14 mouse cellular contexts compared by ENCODE assay signal in genomic region chr19:44458696-44459095, GRCm38 (mm10). TPM values are rescaled to one million over a fixed set of nuclear protein-coding genes. Genes with fewer than 3 reads are reported as not detected.
DNase-seq lines count a peak whose midpoint lies in the region; ATAC-seq lines count a peak whose summit lies in the region.
"Had no signal": no experiment of that assay in that cellular context is flagged by ENCODE, and none has a peak within 500 bp of the region (broad histone marks: within the 10 kb centered on the region; RNA-seq: fewer than 3 reads in every experiment).

No protein-coding gene starts in this region.

- H3K36me3 ChIP-seq in intestine, embryonic 15.5 days: no peaks in the 10 kb centered on the region
- H3K36me3 ChIP-seq: G1E; heart, embryonic 15.5 days; midbrain, embryonic 10.5 days had no signal

- no peak overlapping the region for H3K27ac ChIP-seq in intestine, embryonic 15.5 days
- H3K27ac ChIP-seq: heart, embryonic 15.5 days; midbrain, embryonic 10.5 days had no signal

- no peaks in the 10 kb centered on the region for H3K4me1 ChIP-seq in intestine, embryonic 15.5 days (replicated peaks)
- H3K4me1 ChIP-seq: heart, embryonic 15.5 days had no signal

- H3K9ac ChIP-seq in intestine, embryonic 15.5 days: no peak overlapping the region
- H3K9ac ChIP-seq: heart, embryonic 15.5 days had no signal

- no peak overlapping the region for H3K4me2 ChIP-seq in intestine, embryonic 15.5 days (replicated peaks)
- H3K4me2 ChIP-seq: heart, embryonic 15.5 days had no signal

- no peaks in the 10 kb centered on the region for H3K9me3 ChIP-seq in intestine, embryonic 15.5 days
- H3K9me3 ChIP-seq: G1E; heart, embryonic 15.5 days; midbrain, embryonic 10.5 days had no signal

- intact Hi-C loops in left cerebral cortex, postnatal 36 days (cut with DNase I): no loop called here

- 89% methylated on average over 13 of the region's 13 CpGs for WGBS in intestine, embryonic 15.5 days

- no peaks in the 10 kb centered on the region for H3K27me3 ChIP-seq in intestine, embryonic 15.5 days (replicated peaks)
- H3K27me3 ChIP-seq: heart, embryonic 15.5 days had no signal

- peak; percentile 27 for DNase-seq in kidney, adult 18-20 months
- DNase-seq in kidney, postnatal 10 days: no peak
- DNase-seq in adrenal gland, postnatal 25 days: peak; percentile 12
- peak; percentile 74 for DNase-seq in cerebellum, adult 9-11 months
- peak; percentile 15 for DNase-seq in layer of hippocampus, adult 9-11 months
- DNase-seq in right cerebral cortex, postnatal 4 days: no peak
- DNase-seq in left cerebral cortex, postnatal 36 days (ENCODE audit: low spot score in 2 of 2): no peak
- DNase-seq: spleen, adult 18-20 months had no signal

- no peak overlapping the region for H3K4me3 ChIP-seq in intestine, embryonic 15.5 days (replicated peaks)
- H3K4me3 ChIP-seq: heart, embryonic 15.5 days; midbrain, embryonic 10.5 days had no signal

- no peak for ATAC-seq in intestine, embryonic 15.5 days

RNA-seq across cellular contexts. Expression of gene Wnt8b, which starts 34.6 kb away (rescaled TPM):
- 0.39 TPM in 1 of 2 replicates, not detected in the other for total RNA-seq in adrenal gland, postnatal 25 days (2021)
- polyA plus RNA-seq in intestine, embryonic 15.5 days (2015; fragmentation: Nextera tagmentation; extraction: Ambion mirVana): not detected in 2 replicates
- not detected for total RNA-seq in left cerebral cortex, postnatal 36 days (2021)
- total RNA-seq: common myeloid progenitor, adult 5-6 weeks; left cerebral cortex, postnatal 25 days had no signal
- polyA plus RNA-seq: G1E; heart, embryonic 15.5 days had no signal

RNA-seq across cellular contexts. Expression of gene Scd1, which starts 51.0 kb away (rescaled TPM):
- 1,091 and 1,950 TPM in 2 replicates for total RNA-seq in adrenal gland, postnatal 25 days (2021)
- polyA plus RNA-seq in intestine, embryonic 15.5 days (2015; fragmentation: Nextera tagmentation; extraction: Ambion mirVana): 5.2 TPM in 2 replicates
- 100 to 1,000 TPM; 141 to 168 TPM for total RNA-seq in left cerebral cortex, postnatal 36 days (2021)

Comparison
In these comparisons a context has a peak if more than half of its experiments do, and no peak if none do; other contexts are left out.
1. DNase-seq: peak in kidney, adult 18-20 months (single experiment), adrenal gland, postnatal 25 days (single experiment), cerebellum, adult 9-11 months (single experiment) and layer of hippocampus, adult 9-11 months (single experiment); none in kidney, postnatal 10 days (single experiment), right cerebral cortex, postnatal 4 days (single experiment) and left cerebral cortex, postnatal 36 days (0 of 2).